Mouse (Mus musculus) gonadal fat pad, adult 2 months (tissue): ENCODE data around the gene Ccdc91. TPM values are rescaled to one million over a fixed set of nuclear protein-coding genes. Genes with fewer than 3 reads are reported as not detected.
A peak's percentile ranks its signal among the peaks of the same experiment; 100 is the strongest.

Experiments
- DNase-seq: peaks from one replicate; pipeline ENCODE4 v3.0.0-alpha.2; 2012; ENCODE audit warnings: low read depth
- polyA plus RNA-seq: library from polyadenylated mRNA; depleted of rRNA; stranded (reverse); fragments of >200 nt; gene quantifications from 2 replicates; pipeline ENCODE4 v1.2.3, GENCODE M21; 2012; rRNA removed

The Ccdc91 gene
- polyA plus RNA-seq = 31.9 and 37.2 TPM in 2 replicates

DNA sequence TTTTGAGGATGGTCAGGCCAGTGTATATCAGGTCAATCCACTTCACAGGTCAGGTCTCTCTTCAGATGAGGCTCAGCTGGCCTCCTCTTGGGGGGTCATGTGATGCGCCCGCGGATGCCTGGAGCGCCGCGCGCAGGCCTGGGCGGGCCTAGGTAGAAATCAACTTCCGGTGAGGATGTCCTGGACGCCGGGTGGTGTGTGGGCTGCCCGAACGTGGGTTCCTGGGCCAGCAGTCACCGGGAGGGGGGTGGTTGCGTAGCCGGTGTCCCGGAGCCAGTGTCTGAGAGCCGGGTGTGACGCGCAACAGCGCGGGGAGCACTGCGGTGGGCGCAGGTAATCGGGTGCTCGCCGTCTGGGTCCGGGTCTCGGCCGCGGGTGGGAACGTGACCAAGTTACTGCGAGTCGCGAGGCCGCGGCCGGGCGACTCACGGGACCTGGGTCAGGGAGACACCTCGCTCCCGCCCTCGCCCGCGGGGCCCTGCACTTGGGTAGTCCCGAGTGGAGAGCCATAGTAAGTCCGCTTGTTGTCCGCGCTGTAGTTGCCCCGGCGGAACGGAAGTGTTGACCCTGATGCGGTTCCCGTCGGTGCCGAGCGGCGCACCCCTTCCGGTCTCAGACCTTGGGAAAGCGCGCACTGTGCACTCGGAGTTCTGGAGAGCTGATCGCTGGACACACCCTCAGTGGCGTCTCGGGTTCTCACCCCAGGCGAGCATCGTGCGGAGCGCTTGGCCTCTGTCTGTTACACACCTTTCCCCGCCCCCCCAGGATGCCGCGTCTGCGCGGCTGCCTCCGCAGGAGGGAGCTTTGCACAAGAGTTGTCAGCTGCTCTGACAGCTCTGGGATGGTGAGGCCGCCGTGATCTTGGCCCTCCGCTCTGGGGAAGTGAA lies at the start of gene Ccdc91:
Gene Ccdc91, plus strand, starts transcription at position 102 of the 887 bp plus-strand sequence.
- peak; percentile 41 for DNase-seq

DNA sequence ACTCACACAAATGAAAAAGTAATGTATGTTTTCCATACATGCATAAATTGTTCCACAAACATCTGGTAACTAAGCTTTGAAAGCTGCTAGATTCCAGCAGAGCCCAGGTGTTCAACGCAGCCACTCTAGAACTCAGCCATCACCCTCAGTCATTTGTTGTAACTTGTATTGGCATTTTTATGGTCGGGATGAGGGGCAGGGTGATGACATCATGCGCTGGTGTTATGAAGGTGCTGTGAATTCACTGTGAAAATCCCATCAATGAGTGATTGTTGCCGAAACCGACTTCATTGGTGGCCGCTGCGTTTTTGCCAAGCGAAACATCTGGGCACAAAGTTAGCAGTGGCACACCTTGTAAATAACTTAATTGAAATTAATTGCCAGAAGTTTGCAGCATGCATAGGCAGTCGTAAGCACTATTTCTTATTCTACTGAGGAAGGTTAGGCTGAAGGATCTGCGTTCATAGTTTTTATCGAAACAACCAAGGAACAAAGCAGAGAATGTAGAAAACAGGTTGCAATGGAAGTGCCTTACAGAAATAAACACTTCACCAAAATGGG lies 48.6 kb upstream of the Ccdc91 start:
- DNase-seq = no peak

DNA sequence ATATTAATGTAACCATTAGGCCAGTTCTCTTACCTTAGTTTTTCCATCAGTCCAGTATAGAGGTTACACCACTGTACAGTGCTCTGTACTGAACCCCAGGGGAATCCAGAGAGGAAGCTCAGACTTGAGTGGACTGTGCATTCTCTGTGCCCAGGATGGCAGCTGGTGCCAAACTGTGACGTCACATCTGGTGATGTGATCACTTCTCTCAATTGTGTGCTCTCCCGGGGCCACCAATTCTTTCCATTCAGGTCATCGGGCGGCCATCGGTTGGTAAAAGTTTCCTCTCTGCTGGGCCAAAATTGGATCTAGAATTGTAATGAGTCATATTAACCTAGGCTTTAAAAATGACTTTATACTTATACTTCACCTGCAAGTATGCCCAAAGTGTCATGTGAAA lies 19.9 kb upstream of the Ccdc91 start:
- no peak for DNase-seq

DNA sequence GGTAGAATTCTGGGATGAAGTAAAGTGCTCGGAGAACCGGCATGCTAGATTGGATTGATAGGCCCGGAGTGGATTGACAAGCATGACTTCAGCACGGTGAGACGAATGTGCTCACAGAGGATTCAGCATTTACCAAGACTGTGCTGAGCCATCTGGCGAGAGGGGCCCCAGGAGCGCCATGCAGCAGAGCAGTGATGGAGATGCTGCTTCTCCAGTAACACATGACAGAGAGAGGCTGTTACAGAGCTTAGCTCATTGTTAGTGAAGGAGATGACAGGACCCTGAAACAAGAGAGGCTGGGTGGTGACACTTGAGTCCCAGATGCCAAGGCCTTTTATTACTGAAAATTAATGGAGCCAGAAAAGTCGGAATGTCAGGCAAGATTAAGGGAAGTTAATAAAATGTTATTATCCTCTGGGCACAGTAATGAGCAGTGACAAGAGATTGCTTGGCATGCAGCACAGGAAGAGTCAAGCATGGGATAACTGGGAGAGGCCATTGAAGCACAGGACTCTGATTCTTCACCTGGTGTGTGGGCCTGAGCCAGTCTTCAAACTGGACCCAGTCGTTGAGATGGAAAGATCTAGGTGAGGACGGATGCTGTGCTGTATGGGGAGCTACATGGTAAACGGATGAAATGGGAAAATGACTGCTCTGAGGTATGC lies 16.9 kb upstream of the Ccdc91 start:
- no peak for DNase-seq

GRCm38 (mm10) chr6:147470016-147470415 lies 5.6 kb upstream of the Ccdc91 start:
- DNase-seq = no peak

- no peak for DNase-seq
Observed at GRCm38 (mm10) chr6:147481141-147481540, 5.5 kb downstream of the Ccdc91 start.

GRCm38 (mm10) chr6:147490120-147490519 lies 14.5 kb downstream of the Ccdc91 start:
- no peak for DNase-seq

DNA sequence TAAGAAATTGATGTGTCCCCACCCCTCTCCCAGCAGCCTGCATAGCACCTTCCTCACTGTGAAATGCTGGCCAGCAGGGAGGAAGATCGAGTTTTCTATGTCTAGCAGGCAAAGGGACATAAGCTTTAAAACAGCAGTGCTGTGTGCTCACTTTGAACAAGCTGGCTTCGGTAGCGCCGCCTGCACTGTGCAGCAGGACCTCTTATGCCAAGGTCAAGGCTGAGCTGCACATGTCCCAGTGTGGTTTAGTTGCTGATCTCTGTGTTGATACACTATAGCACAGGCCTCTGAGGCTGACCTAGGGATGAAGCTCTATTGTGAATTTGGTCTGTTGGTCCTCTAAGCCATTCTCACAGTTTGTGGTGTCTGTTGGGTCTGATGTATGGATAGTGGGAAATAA lies 16.9 kb downstream of the Ccdc91 start:
- DNase-seq = no peak

DNA sequence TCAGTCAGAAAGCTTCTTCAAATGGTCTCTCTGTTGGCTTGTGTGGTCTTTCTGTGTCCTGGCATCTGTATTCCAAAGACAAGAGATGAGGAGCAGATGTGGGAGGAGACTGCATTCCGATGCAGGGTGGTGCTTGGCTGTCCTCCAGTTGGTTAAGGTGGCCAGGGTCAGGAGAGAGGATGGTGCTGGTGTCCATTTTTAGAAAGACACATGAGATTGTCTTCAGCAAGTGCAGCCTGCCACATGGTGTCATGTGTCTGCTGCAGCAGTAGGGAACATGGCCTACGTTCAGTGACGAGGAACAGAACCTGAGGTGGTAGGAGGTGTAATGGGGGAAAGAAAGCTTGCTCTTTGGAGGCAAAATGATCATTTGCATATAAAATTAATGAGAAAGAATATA lies 25.8 kb downstream of the Ccdc91 start:
- no peak for DNase-seq

- DNase-seq = no peak
Observed at GRCm38 (mm10) chr6:147506074-147506473, 30.4 kb downstream of the Ccdc91 start.

- no peak for DNase-seq
Observed at GRCm38 (mm10) chr6:147506496-147506895, 30.9 kb downstream of the Ccdc91 start.

DNA sequence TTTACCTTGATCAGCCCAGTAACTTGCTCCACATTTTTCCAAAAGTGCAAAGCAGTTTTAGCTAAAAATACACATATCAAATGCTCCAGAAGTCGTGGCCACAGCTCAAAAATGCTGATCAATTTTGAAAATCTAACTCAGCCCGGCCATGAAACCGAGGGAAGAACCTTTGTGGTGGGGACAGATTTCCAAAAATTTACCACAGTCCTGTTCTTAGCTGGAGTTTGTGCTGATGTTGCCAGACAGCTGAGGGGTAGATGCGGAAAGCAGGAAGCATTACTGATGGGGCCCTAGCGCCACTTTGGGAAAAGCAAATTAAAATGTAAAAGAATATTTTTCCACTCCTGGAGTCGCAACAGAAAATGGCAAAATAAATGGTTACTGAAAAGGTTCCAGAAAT lies 31.6 kb downstream of the Ccdc91 start:
- DNase-seq = no peak

- DNase-seq = no peak
Observed at GRCm38 (mm10) chr6:147510516-147510915, 34.9 kb downstream of the Ccdc91 start.

- DNase-seq = no peak
Observed at GRCm38 (mm10) chr6:147517909-147518308, 42.3 kb downstream of the Ccdc91 start.

GRCm38 (mm10) chr6:147525236-147525635 lies 49.6 kb downstream of the Ccdc91 start:
- DNase-seq = no peak

- no peak for DNase-seq
Observed at GRCm38 (mm10) chr6:147534971-147535370, 59.3 kb downstream of the Ccdc91 start.

DNA sequence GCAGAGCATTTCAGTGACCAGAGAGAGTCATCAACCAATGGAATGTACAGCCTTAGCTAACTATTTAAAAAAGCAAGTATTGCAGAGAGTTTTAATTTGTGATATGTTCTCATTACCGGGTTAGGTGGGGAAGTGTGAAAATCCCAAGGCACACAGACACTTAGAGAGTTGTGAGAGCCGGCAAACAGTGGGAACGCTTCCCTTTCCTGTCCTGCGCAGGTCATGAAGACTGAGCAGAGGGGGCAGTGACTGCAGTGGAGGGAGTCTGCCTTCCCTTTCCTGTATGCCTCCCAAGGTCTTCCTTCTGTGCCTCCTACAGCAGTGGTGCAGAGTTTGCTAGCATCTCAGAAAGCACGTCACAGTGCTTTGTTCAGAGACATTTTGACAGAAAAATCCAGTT lies 62.6 kb downstream of the Ccdc91 start:
- no peak for DNase-seq

DNA sequence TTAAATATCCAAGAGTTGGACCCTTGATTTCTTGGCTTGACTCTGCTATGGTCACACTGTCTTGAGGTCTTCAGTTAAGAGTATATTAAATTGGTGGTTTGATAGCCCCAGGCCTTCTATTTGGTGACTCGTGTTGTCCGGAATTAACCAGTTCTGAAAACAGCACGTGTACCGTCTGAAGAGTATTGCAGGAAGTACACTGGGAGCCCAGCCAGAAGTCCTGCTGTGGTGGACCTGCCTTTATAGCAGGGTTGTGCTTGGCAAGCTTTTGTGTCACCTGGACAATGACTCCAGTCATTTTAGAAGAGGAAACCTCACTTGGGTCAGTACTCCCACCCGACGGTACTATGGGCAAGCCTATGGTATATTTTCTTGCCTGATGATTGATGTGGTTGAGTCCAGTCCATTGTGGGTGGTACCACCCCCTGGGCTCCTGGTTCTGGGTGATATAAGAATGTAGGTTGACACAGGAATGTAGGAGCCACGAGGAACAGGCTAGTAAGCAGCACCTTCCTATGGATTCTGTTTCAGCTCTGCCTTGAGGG lies 63.5 kb downstream of the Ccdc91 start:
- DNase-seq = no peak

GRCm38 (mm10) chr6:147540942-147541341 lies 65.3 kb downstream of the Ccdc91 start:
- DNase-seq = no peak

DNA sequence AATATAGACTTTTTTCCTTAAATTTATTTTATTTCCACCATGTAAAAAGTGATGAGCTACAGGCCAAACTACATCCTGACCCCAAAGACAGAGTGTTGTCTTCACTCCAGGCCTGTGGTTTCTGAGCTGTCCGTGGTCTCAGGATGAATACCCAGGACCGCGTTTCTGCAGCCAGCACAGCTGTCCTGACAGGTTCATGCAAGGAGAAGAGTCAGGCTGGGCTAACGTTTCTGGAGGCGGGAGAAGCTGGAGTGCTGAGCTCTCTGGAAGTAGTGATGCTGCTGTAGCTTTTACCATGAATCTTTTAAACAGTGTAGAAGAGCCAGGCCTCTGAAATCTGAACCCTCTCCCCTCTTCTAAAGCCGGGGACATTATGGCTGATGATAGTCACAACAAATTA lies 80.0 kb downstream of the Ccdc91 start:
- DNase-seq = no peak

DNA sequence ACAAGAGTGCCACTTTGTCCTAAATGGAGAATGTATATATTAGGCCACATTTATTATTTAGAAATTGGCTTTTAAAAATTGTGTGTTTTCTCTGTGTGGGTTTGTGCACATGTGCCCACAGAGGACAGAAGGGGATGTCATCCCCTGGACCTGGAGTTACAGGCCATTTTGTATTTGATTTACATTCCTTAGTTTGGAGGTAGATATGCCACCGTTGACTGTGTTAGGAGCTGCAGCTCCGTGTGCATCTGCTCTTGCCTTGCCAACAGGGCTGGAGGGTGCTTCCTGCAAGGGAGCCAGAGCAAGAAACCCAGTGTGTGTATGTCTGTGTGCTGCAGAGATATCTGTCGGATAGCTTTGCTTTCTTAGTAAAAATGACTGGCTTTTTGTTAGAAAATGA lies 83.7 kb downstream of the Ccdc91 start:
- no peak for DNase-seq

DNA sequence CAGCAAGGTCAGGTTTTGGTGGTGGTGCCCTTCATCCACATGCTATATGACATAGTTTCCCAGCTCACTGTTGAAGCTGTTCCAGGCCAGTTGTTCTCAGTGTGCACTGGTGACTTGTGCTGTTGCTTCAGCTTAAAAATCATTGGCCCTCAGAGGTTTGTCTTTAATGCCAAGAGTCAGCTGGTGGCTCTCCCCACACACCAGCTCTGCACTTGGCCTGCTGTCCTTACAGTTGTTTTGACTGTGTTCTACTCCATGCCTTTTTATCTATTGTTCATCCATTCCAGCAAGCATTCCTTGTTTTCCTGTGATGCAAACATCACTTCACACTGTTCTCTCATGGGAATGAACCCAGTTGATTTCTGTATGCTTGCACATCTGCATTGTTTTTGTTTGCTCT lies 84.8 kb downstream of the Ccdc91 start:
- DNase-seq = no peak

GRCm38 (mm10) chr6:147569246-147569645 lies 93.6 kb downstream of the Ccdc91 start:
- no peak for DNase-seq
